Mouse (Mus musculus) thymus, postnatal 14 days (tissue): ENCODE results near the gene Ildr1.

Experiments used
- DNase-seq: peaks from one replicate; pipeline ENCODE4 v3.0.0; 2021

The Ildr1 gene

DNA sequence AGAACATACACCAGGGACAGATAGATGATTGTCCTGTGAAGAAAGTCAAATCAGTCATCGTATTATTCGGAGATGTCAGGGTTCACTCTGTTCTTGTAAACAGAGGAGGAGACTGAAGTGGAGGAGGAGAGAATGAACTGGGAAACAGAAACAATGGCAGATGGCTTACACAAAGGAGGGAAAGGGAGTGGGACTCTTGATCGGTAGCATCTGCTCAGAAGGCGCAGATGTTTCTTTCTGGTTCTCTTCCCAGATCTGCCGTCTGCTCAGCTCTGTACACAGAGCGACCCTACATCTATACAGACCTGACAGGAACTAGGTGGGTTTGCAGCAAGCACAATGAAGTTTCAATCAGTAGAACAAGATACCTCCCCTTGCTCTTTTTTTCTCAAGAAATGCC, 81.9 kb downstream of the Ildr1 start:
- DNase-seq, result no peak
